Mouse (Mus musculus) CH12.LX (cell line): ENCODE measurements at regions not wholly inside any gene's neighbourhood (a gene's known extent, or its start where the extent isn't known, plus 50 kb on each side); places are given as distances from the start of the nearest gene placed in this dataset.

Experiments
- CHD2 ChIP-seq: IDR thresholded peaks from 2 replicates; pipeline ENCODE4 v1.6.1; 2011; ENCODE audit warnings: low read length, improper control_type of control experiment
- CTCF ChIP-seq, 2 experiments: IDR thresholded peaks in 1 of 2; conservative IDR thresholded peaks in 1 of 2; 2 replicates each; pipeline ENCODE4 v1.5.1; 2011 to 2012; ENCODE audit warnings: low read depth in 2 of 2, low read length in 2 of 2, improper control_type of control experiment in 1 of 2, inconsistent platforms in 1 of 2, mild to moderate bottlenecking in 1 of 2, moderate library complexity in 1 of 2
- E2F4 ChIP-seq: IDR thresholded peaks from 2 replicates; pipeline ENCODE4 v1.6.1; 2011; ENCODE audit warnings: low read depth, low read length, improper control_type of control experiment; ENCODE audit not compliant: insufficient replicate concordance
- IRF4 ChIP-seq: IDR thresholded peaks from 2 replicates; pipeline ENCODE4 v1.6.1; 2014; ENCODE audit warnings: low read depth, mild to moderate bottlenecking, inconsistent platforms, low read length, improper control_type of control experiment
- MAZ ChIP-seq: IDR thresholded peaks from 2 replicates; pipeline ENCODE4 v1.6.1; 2012; ENCODE audit warnings: low read depth, mild to moderate bottlenecking, inconsistent platforms, low read length, improper control_type of control experiment, moderate library complexity
- POLR2A ChIP-seq: IDR thresholded peaks from 2 replicates; pipeline ENCODE4 v1.6.1; 2011; ENCODE audit warnings: low read depth, mild to moderate bottlenecking, improper control_type of control experiment, low read length
- UBTF ChIP-seq: IDR thresholded peaks from 2 replicates; pipeline ENCODE4 v1.6.1; 2012; ENCODE audit warnings: low read depth, mild to moderate bottlenecking, inconsistent platforms, low read length, improper control_type of control experiment, moderate library complexity

DNA sequence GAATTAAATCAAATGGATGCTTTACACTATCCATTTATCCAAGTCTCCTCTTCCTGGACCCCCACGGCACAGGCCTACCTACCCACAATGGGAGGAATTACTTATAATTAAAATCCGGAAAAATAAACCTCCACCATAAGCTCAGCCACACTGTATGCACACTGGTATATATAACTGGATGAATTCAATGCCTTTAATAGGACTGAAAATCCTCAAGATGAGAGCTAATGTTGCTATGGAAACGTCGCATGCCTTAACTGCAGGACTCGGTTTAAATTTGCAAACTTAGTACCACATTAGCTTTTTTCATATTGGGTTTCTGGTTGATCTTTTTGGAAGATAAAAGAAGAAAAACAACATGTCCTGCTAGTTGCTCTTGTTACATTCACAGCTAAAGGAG, 75.3 kb upstream of the Atxn1 start:
- no peak for TF ChIP-seq UBTF
- TF ChIP-seq CTCF (conservative IDR thresholded peaks at IDR 0.05 in 1 of 2, IDR thresholded peaks at IDR 0.05 in 1 of 2; ENCODE audit: low read depth in 2 of 2, low read length in 2 of 2): no peak
- no peak for TF ChIP-seq POLR2A
- no peak for TF ChIP-seq MAZ
- TF ChIP-seq CHD2: no peak
- no peak for TF ChIP-seq IRF4
- no peak for TF ChIP-seq E2F4
